Mouse (Mus musculus): Measurements from ENCODE around the gene R3hdm2.

GRCm38 (mm10) chr10:127427987-127428386 lies 47.9 kb downstream of the R3hdm2 start:
- no peak for TF ChIP-seq CTCF (conservative IDR thresholded peaks at IDR 0.05; ENCODE audit: low read length)
- TF ChIP-seq NANOG (IDR thresholded peaks at IDR 0.05; ENCODE audit: borderline replicate concordance, low read length): no peak
